Mouse (Mus musculus) heart, embryonic 13.5 days (tissue): ENCODE measurements around the gene Atp9a. TPM values are rescaled to one million over a fixed set of nuclear protein-coding genes. Genes with fewer than 3 reads are reported as not detected.
A peak's percentile ranks its signal among the peaks of the same experiment; 100 is the strongest.

Experiments
- ATAC-seq: fragments of 200-750 bp; cut with Nextera tagmentation; 2 replicates; pipeline ENCODE4 v1.8.0; 2017; ENCODE audit warnings: moderate TSS enrichment; ENCODE audit not compliant: insufficient number of reproducible peaks, low FRiP score, low TSS enrichment; ENCODE audit errors: extremely low read depth
- H3K27ac ChIP-seq: fragments of 300-500 bp; sonication (generic); replicated peaks from 2 replicates; pipeline ENCODE4 v1.5.1; 2015; ENCODE audit warnings: moderate library complexity, mild to moderate bottlenecking, inconsistent platforms
- H3K27me3 ChIP-seq: fragments of 300-500 bp; sonication (generic); replicated peaks from 2 replicates; pipeline ENCODE4 v1.6.1; 2015; ENCODE audit warnings: mild to moderate bottlenecking, inconsistent platforms
- H3K36me3 ChIP-seq: fragments of 300-500 bp; sonication (generic); 2 replicates; pipeline ENCODE4 v1.6.1; 2015; ENCODE audit warnings: mild to moderate bottlenecking, inconsistent platforms
- H3K4me1 ChIP-seq: fragments of 300-500 bp; sonication (generic); 2 replicates; pipeline ENCODE4 v1.6.1; 2015; ENCODE audit warnings: inconsistent platforms
- H3K4me2 ChIP-seq: fragments of 300-500 bp; sonication (generic); 2 replicates; pipeline ENCODE4 v1.6.1; 2015; ENCODE audit warnings: inconsistent platforms, mild to moderate bottlenecking, moderate library complexity
- H3K4me3 ChIP-seq: fragments of 300-500 bp; sonication (generic); 2 replicates; pipeline ENCODE4 v1.5.1; 2015; ENCODE audit warnings: moderate library complexity, mild to moderate bottlenecking, inconsistent platforms
- H3K9ac ChIP-seq: fragments of 300-500 bp; sonication (generic); 2 replicates; pipeline ENCODE4 v1.6.1; 2015; ENCODE audit warnings: inconsistent platforms, mild to moderate bottlenecking, moderate library complexity
- H3K9me3 ChIP-seq: fragments of 300-500 bp; sonication (generic); 2 replicates; pipeline ENCODE4 v1.6.1; 2016; ENCODE audit warnings: inconsistent platforms
- WGBS: fragments of 180-500 bp; shearing (Covaris S2); methylation state at CpG from one replicate; pipeline ENCODE4 v1.1.7; 2015; ENCODE audit warnings: mixed read lengths; 5-methylcytosine and 5-hydroxymethylcytosine counted together
- polyA plus RNA-seq: library from polyadenylated mRNA; unstranded; fragments of >200 nt; fragmentation: Nextera tagmentation; extraction: Ambion mirVana; gene quantifications from 2 replicates; pipeline ENCODE4 v1.2.1, GENCODE M21; 2015

Gene Atp9a
- polyA plus RNA-seq, 1 experiment from 2014 or later, result 13.1 TPM

GRCm38 (mm10) chr2:168712199-168713176 is 29.7 kb downstream of the Atp9a start:
- H3K4me3 ChIP-seq, result 0 out of 2 replicates have a peak overlapping the region, but pooled peaks have one; percentile 21

GRCm38 (mm10) chr2:168710979-168711378 is 31.2 kb downstream of the Atp9a start:
- WGBS, result 70% methylated on average over 3 of the region's 3 CpGs
- Histone ChIP-seq H3K4me2 (no peak overlapping the region), H3K27me3 (no peaks in the 10 kb centered on the region), H3K36me3 (peaks cover 13% of the 10 kb centered on the region), H3K27ac (no peak overlapping the region), H3K4me1 (peaks cover 13% of the 10 kb centered on the region), H3K9me3 (no peaks in the 10 kb centered on the region), H3K4me3 (no peak overlapping the region), H3K9ac (no peak overlapping the region)
- ATAC-seq, result no peak

More at GRCm38 (mm10) chr2:168712199-168713176, 29.7 kb downstream of the Atp9a start:
- Histone ChIP-seq H3K4me1 (peaks cover 13% of the 10 kb centered on the region), H3K9me3 (no peaks in the 10 kb centered on the region), H3K9ac (peak overlapping the region; percentile 52), H3K4me2 (peak overlapping the region; percentile 56), H3K36me3 (peaks cover 9% of the 10 kb centered on the region), H3K27ac (peak overlapping the region; percentile 16; the same call in 1 of the 2 replicates), H3K27me3 (no peaks in the 10 kb centered on the region)
- no peak for ATAC-seq
- WGBS, result 53% methylated on average over 20 of the region's 20 CpGs

- no peak overlapping the region for H3K4me2 ChIP-seq
- H3K27ac ChIP-seq, result no peak overlapping the region
- no peak overlapping the region for H3K4me3 ChIP-seq
- H3K36me3 ChIP-seq, result peaks cover 33% of the 10 kb centered on the region
- 35% methylated on average over 9 of the region's 9 CpGs for whole genome bisulfite sequencing
- no peaks in the 10 kb centered on the region for H3K27me3 ChIP-seq
- no peaks in the 10 kb centered on the region for H3K9me3 ChIP-seq
- H3K4me1 ChIP-seq, result peaks cover 9% of the 10 kb centered on the region
- H3K9ac ChIP-seq, result no peak overlapping the region
- no peak for ATAC-seq
Observed at GRCm38 (mm10) chr2:168707766-168708165, 34.4 kb downstream of the Atp9a start.

GRCm38 (mm10) chr2:168702266-168702665 is 39.9 kb downstream of the Atp9a start:
- 49% methylated on average over 13 of the region's 13 CpGs for WGBS
- Histone ChIP-seq H3K9me3 (no peaks in the 10 kb centered on the region; the same call in 1 of the 2 replicates), H3K9ac (no peak overlapping the region), H3K27ac (no peak overlapping the region), H3K36me3 (peaks cover 35% of the 10 kb centered on the region), H3K4me2 (no peak overlapping the region; the same call in 1 of the 2 replicates), H3K4me3 (no peak overlapping the region), H3K27me3 (no peaks in the 10 kb centered on the region), H3K4me1 (no peaks in the 10 kb centered on the region)
- ATAC-seq, result no peak

GRCm38 (mm10) chr2:168695027-168695403 is 47.2 kb downstream of the Atp9a start:
- Histone ChIP-seq H3K4me3 (no peak overlapping the region; the same call in 1 of the 2 replicates), H3K9me3 (peaks cover 5% of the 10 kb centered on the region; the same call in 1 of the 2 replicates), H3K27me3 (peaks cover 5% of the 10 kb centered on the region; the same call in 1 of the 2 replicates), H3K9ac (no peak overlapping the region), H3K4me2 (peak overlapping the region; percentile 49), H3K36me3 (peaks cover 13% of the 10 kb centered on the region), H3K27ac (no peak overlapping the region), H3K4me1 (peaks cover 9% of the 10 kb centered on the region)
- WGBS, result 79% methylated on average over 7 of the region's 7 CpGs
- ATAC-seq, result no peak

- Histone ChIP-seq H3K36me3 (peaks cover 13% of the 10 kb centered on the region), H3K27me3 (peaks cover 5% of the 10 kb centered on the region; the same call in 1 of the 2 replicates), H3K4me3 (peak overlapping the region; percentile 15), H3K4me2 (peak overlapping the region; percentile 49), H3K4me1 (peaks cover 9% of the 10 kb centered on the region), H3K9ac (peak overlapping the region; percentile 62), H3K27ac (no peak overlapping the region), H3K9me3 (peaks cover 5% of the 10 kb centered on the region; the same call in 1 of the 2 replicates)
- ATAC-seq, result no peak
- WGBS, result 17% methylated on average over 27 of the region's 27 CpGs
Observed at GRCm38 (mm10) chr2:168694379-168695026, 47.7 kb downstream of the Atp9a start.

- ATAC-seq, result no peak
- 44% methylated on average over 6 of the region's 6 CpGs for WGBS
Observed at GRCm38 (mm10) chr2:168691774-168692173, 50.4 kb downstream of the Atp9a start.

GRCm38 (mm10) chr2:168687326-168687725 is 54.9 kb downstream of the Atp9a start:
- Histone ChIP-seq H3K27me3 (peaks cover 5% of the 10 kb centered on the region; the same call in 1 of the 2 replicates), H3K4me3 (no peak overlapping the region), H3K9ac (no peak overlapping the region), H3K27ac (no peak overlapping the region), H3K4me1 (peaks cover 8% of the 10 kb centered on the region; the same call in 1 of the 2 replicates), H3K36me3 (peaks cover 5% of the 10 kb centered on the region; the same call in 1 of the 2 replicates), H3K9me3 (no peaks in the 10 kb centered on the region), H3K4me2 (no peak overlapping the region)
- ATAC-seq, result no peak
- WGBS, result 81% methylated on average over 12 of the region's 12 CpGs

More at GRCm38 (mm10) chr2:168691774-168692173, 50.4 kb downstream of the Atp9a start:
- Histone ChIP-seq H3K4me3 (no peak overlapping the region), H3K9ac (no peak overlapping the region), H3K27ac (no peak overlapping the region), H3K4me1 (peaks cover 9% of the 10 kb centered on the region), H3K4me2 (no peak overlapping the region), H3K27me3 (peaks cover 5% of the 10 kb centered on the region; the same call in 1 of the 2 replicates), H3K9me3 (peaks cover 5% of the 10 kb centered on the region; the same call in 1 of the 2 replicates), H3K36me3 (peaks cover 11% of the 10 kb centered on the region)

- Histone ChIP-seq H3K27ac (no peak overlapping the region), H3K36me3 (peaks cover 14% of the 10 kb centered on the region), H3K4me1 (peaks cover 8% of the 10 kb centered on the region; the same call in 1 of the 2 replicates), H3K9ac (no peak overlapping the region), H3K4me3 (no peak overlapping the region), H3K4me2 (no peak overlapping the region), H3K27me3 (peaks cover 3% of the 10 kb centered on the region; the same call in 1 of the 2 replicates), H3K9me3 (no peaks in the 10 kb centered on the region)
- ATAC-seq, result no peak
- 91% methylated on average over 9 of the region's 9 CpGs for WGBS
Observed at GRCm38 (mm10) chr2:168685909-168686308, 56.3 kb downstream of the Atp9a start.

- no peak for ATAC-seq
- no peak overlapping the region for H3K4me3 ChIP-seq
- H3K27me3 ChIP-seq, result no peaks in the 10 kb centered on the region; the same call in 1 of the 2 replicates
- no peak overlapping the region for H3K4me2 ChIP-seq
- no peak overlapping the region for H3K27ac ChIP-seq
- no peak overlapping the region for H3K9ac ChIP-seq
- H3K36me3 ChIP-seq, result peaks cover 20% of the 10 kb centered on the region
- H3K9me3 ChIP-seq, result no peaks in the 10 kb centered on the region
- H3K4me1 ChIP-seq, result peaks cover 8% of the 10 kb centered on the region; the same call in 1 of the 2 replicates
- WGBS, result 69% methylated on average over 3 of the region's 3 CpGs
Observed at GRCm38 (mm10) chr2:168684695-168685094, 57.5 kb downstream of the Atp9a start.
